Mouse (Mus musculus): Measurements from ENCODE around the gene Thra.

DNA sequence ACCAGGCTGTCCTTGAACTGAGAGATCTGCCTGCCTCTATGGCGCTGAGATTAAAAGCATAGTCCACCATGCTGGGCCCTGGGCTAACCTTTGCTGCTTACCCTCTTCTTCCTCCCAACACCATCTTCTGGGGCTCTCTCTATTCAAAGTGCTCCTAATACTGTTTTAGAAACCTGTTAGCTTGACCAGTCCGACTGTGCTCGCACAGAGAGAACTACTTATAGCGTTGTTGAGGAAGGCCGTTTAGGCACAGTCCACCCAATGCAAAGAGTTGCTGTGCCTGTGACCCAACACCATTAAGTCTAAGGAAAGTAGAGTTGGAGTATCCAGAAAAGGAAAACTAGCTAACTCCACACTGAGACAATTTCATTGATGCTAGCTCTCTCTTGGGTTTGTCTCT lies 47.7 kb downstream of the Thra start:
- no peak for TF ChIP-seq POLR2A (IDR thresholded peaks at IDR 0.05; ENCODE audit: extremely low read depth, insufficient read depth, low read length)
- no peak for TF ChIP-seq CTCF (IDR thresholded peaks at IDR 0.05; ENCODE audit: extremely low read depth, insufficient read depth, low read length)

Measured in cortical plate, adult 2 months (tissue).